Mouse (Mus musculus) lung, adult 2 months (tissue): Measurements from ENCODE around the gene Plcl1.

ENCODE experiments used
- CTCF ChIP-seq: fragments of 200-500 bp; IDR thresholded peaks from 2 replicates; pipeline ENCODE4 v1.5.1; 2011; ENCODE audit warnings: mild to moderate bottlenecking, low read length, control low read depth; ENCODE audit not compliant: insufficient read depth
- POLR2A ChIP-seq: fragments of 200-500 bp; IDR thresholded peaks from 2 replicates; pipeline ENCODE4 v1.6.1; 2011; ENCODE audit warnings: low read depth, mild to moderate bottlenecking, control low read depth, low read length, borderline replicate concordance; ENCODE audit errors: extremely low read depth

DNA sequence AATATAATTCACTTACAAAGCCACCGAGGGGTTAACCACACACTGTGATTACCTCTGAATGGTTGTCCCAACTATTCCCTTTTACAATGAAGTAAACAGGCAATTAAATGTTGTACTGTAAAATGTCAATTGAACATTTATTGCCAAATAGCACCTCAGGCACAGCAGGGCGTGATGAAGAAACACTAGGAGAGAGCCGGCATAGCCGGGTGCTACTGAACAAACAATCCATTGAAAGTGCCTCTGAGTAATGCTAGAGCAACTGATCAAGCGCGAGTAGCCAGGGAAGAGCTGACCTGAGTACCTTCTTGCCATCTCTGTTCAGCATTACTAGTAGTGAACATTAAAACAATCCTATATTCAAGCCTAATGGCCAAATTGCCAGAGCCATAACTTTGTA lies 6.8 kb downstream of the Plcl1 start:
- TF ChIP-seq CTCF (no peak), POLR2A (no peak)
